Mouse (Mus musculus): ENCODE results near the gene Acp4. TPM values are rescaled to one million over a fixed set of nuclear protein-coding genes. Genes with fewer than 3 reads are reported as not detected.
"Not testable (repeated sequence)": the region's sequence is repeated elsewhere in the genome, so short reads cannot be mapped to it uniquely, and the experiment has no call there.

The Acp4 gene
- polyA plus RNA-seq, 1 experiment from 2014 or later = not detected

GRCm38 (mm10) chr7:44240712-44241111 is 16.5 kb downstream of the Acp4 start:
- H3K9me3 ChIP-seq (ENCODE audit: control insufficient read depth, low read length) = no peaks in the 10 kb centered on the region
- H3K27me3 ChIP-seq (ENCODE audit: control insufficient read depth, insufficient read depth, low read length) = no peaks in the 10 kb centered on the region
- 58% methylated on average over 1 of the region's 1 CpGs for WGBS
- H3K4me2 ChIP-seq (ENCODE audit: low read depth) = no peak overlapping the region
- DNase-seq (ENCODE audit: low spot score) = no peak
- H3K4me3 ChIP-seq (ENCODE audit: low read depth, low read length) = no peak overlapping the region
- H3K4me1 ChIP-seq (ENCODE audit: control insufficient read depth, insufficient read depth, low read length) = peaks cover 3% of the 10 kb centered on the region
- no peaks in the 10 kb centered on the region for H3K36me3 ChIP-seq (ENCODE audit: control insufficient read depth, insufficient read depth, low read length)
- ATAC-seq (ENCODE audit: insufficient read depth, low FRiP score, low TSS enrichment) = no peak
- H3K9ac ChIP-seq (ENCODE audit: low read length) = no peak overlapping the region
- no peak overlapping the region for H3K27ac ChIP-seq (ENCODE audit: low read depth, low read length)

- DNase-seq (ENCODE audit: low spot score) (no peak), ATAC-seq (ENCODE audit: insufficient read depth, low FRiP score, low TSS enrichment) (no peak)
- Histone ChIP-seq H3K36me3 (ENCODE audit: control insufficient read depth, insufficient read depth, low read length) (no peaks in the 10 kb centered on the region), H3K4me2 (ENCODE audit: low read depth) (no peak overlapping the region), H3K4me3 (ENCODE audit: low read depth, low read length) (no peak overlapping the region), H3K27ac (ENCODE audit: low read depth, low read length) (no peak overlapping the region), H3K9me3 (ENCODE audit: control insufficient read depth, low read length) (no peaks in the 10 kb centered on the region), H3K27me3 (ENCODE audit: control insufficient read depth, insufficient read depth, low read length) (no peaks in the 10 kb centered on the region), H3K4me1 (ENCODE audit: control insufficient read depth, insufficient read depth, low read length) (no peaks in the 10 kb centered on the region), H3K9ac (ENCODE audit: low read length) (no peak overlapping the region)
- WGBS = 55% methylated on average over 2 of the region's 2 CpGs
These were observed 17.3 kb downstream of the Acp4 start for GRCm38 (mm10) chr7:44239913-44240312.

- 88% methylated on average over 3 of the region's 3 CpGs for WGBS
- DNase-seq (ENCODE audit: low spot score) = no peak
- no peak within 1 kb of the TSS for H3K9ac ChIP-seq (ENCODE audit: low read length)
- H3K4me3 ChIP-seq (ENCODE audit: low read depth, low read length) = no peak within 1 kb of the TSS
- ATAC-seq (ENCODE audit: insufficient read depth, low FRiP score, low TSS enrichment) = no peak
- H3K27me3 ChIP-seq (ENCODE audit: control insufficient read depth, insufficient read depth, low read length) = no peaks in the 10 kb centered on the region
- no peaks in the 10 kb centered on the region for H3K36me3 ChIP-seq (ENCODE audit: control insufficient read depth, insufficient read depth, low read length)
- no peaks in the 10 kb centered on the region for H3K4me1 ChIP-seq (ENCODE audit: control insufficient read depth, insufficient read depth, low read length)
- H3K4me2 ChIP-seq (ENCODE audit: low read depth) = no peak within 1 kb of the TSS
- no peaks in the 10 kb centered on the region for H3K9me3 ChIP-seq (ENCODE audit: control insufficient read depth, low read length)
- no peak within 1 kb of the TSS for H3K27ac ChIP-seq (ENCODE audit: low read depth, low read length)
These were observed 21.3 kb downstream of the Acp4 start, which contains the start of gene Gm36864 for GRCm38 (mm10) chr7:44235909-44236308. TSS of gene Gm36864 (plus strand) at chr7:44236177.

- DNase-seq (ENCODE audit: low spot score) (no peak), ATAC-seq (ENCODE audit: insufficient read depth, low FRiP score, low TSS enrichment) (no peak)
- WGBS = 50% methylated on average over 1 of the region's 1 CpGs
- Histone ChIP-seq H3K27ac (ENCODE audit: low read depth, low read length) (no peak within 1 kb of the TSS), H3K9ac (ENCODE audit: low read length) (no peak within 1 kb of the TSS), H3K27me3 (ENCODE audit: control insufficient read depth, insufficient read depth, low read length) (no peaks in the 10 kb centered on the region), H3K4me1 (ENCODE audit: control insufficient read depth, insufficient read depth, low read length) (no peaks in the 10 kb centered on the region), H3K36me3 (ENCODE audit: control insufficient read depth, insufficient read depth, low read length) (no peaks in the 10 kb centered on the region), H3K4me2 (ENCODE audit: low read depth) (no peak within 1 kb of the TSS), H3K9me3 (ENCODE audit: control insufficient read depth, low read length) (no peaks in the 10 kb centered on the region), H3K4me3 (ENCODE audit: low read depth, low read length) (no peak within 1 kb of the TSS)
These were observed 32.1 kb downstream of the Acp4 start, which contains the start of gene Klk1 for GRCm38 (mm10) chr7:44225076-44225475. TSS of gene Klk1 (plus strand) at chr7:44225360.

- not testable (repeated sequence) for H3K4me3 ChIP-seq (ENCODE audit: low read depth, low read length); H3K9ac ChIP-seq (ENCODE audit: low read length); DNase-seq (ENCODE audit: low spot score); H3K36me3 ChIP-seq (ENCODE audit: control insufficient read depth, insufficient read depth, low read length); ATAC-seq (ENCODE audit: insufficient read depth, low FRiP score, low TSS enrichment); H3K9me3 ChIP-seq (ENCODE audit: control insufficient read depth, low read length); H3K27me3 ChIP-seq (ENCODE audit: control insufficient read depth, insufficient read depth, low read length); H3K4me2 ChIP-seq (ENCODE audit: low read depth); H3K4me1 ChIP-seq (ENCODE audit: control insufficient read depth, insufficient read depth, low read length); H3K27ac ChIP-seq (ENCODE audit: low read depth, low read length)
- 82% methylated on average over 6 of the region's 6 CpGs for WGBS
These were observed 34.8 kb downstream of the Acp4 start for GRCm38 (mm10) chr7:44222335-44222734.

GRCm38 (mm10) chr7:44221601-44222000 is 35.6 kb downstream of the Acp4 start:
- H3K4me3 ChIP-seq (ENCODE audit: low read depth, low read length); H3K9ac ChIP-seq (ENCODE audit: low read length); H3K27ac ChIP-seq (ENCODE audit: low read depth, low read length); H3K27me3 ChIP-seq (ENCODE audit: control insufficient read depth, insufficient read depth, low read length); H3K9me3 ChIP-seq (ENCODE audit: control insufficient read depth, low read length); H3K4me1 ChIP-seq (ENCODE audit: control insufficient read depth, insufficient read depth, low read length); ATAC-seq (ENCODE audit: insufficient read depth, low FRiP score, low TSS enrichment); DNase-seq (ENCODE audit: low spot score); H3K4me2 ChIP-seq (ENCODE audit: low read depth); H3K36me3 ChIP-seq (ENCODE audit: control insufficient read depth, insufficient read depth, low read length): not testable (repeated sequence)
- WGBS = 75% methylated on average over 8 of the region's 10 CpGs

- Histone ChIP-seq H3K9ac (ENCODE audit: low read length) (no peak within 1 kb of the TSS), H3K27me3 (ENCODE audit: control insufficient read depth, insufficient read depth, low read length) (no peaks in the 10 kb centered on the region), H3K4me3 (ENCODE audit: low read depth, low read length) (no peak within 1 kb of the TSS), H3K27ac (ENCODE audit: low read depth, low read length) (no peak within 1 kb of the TSS), H3K4me1 (ENCODE audit: control insufficient read depth, insufficient read depth, low read length) (no peaks in the 10 kb centered on the region), H3K36me3 (ENCODE audit: control insufficient read depth, insufficient read depth, low read length) (no peaks in the 10 kb centered on the region), H3K4me2 (ENCODE audit: low read depth) (no peak within 1 kb of the TSS), H3K9me3 (ENCODE audit: control insufficient read depth, low read length) (no peaks in the 10 kb centered on the region)
- no peak for ATAC-seq (ENCODE audit: insufficient read depth, low FRiP score, low TSS enrichment)
- no peak for DNase-seq (ENCODE audit: low spot score)
- 79% methylated on average over 1 of the region's 1 CpGs for WGBS
These were observed 41.5 kb downstream of the Acp4 start, which contains the start of gene Klk1b5 for GRCm38 (mm10) chr7:44215645-44216044. TSS of gene Klk1b5 (plus strand) at chr7:44215945.

- Histone ChIP-seq H3K4me2 (ENCODE audit: low read depth) (no peak overlapping the region), H3K27me3 (ENCODE audit: control insufficient read depth, insufficient read depth, low read length) (no peaks in the 10 kb centered on the region), H3K27ac (ENCODE audit: low read depth, low read length) (no peak overlapping the region), H3K9ac (ENCODE audit: low read length) (no peak overlapping the region), H3K4me3 (ENCODE audit: low read depth, low read length) (no peak overlapping the region), H3K36me3 (ENCODE audit: control insufficient read depth, insufficient read depth, low read length) (no peaks in the 10 kb centered on the region), H3K9me3 (ENCODE audit: control insufficient read depth, low read length) (no peaks in the 10 kb centered on the region), H3K4me1 (ENCODE audit: control insufficient read depth, insufficient read depth, low read length) (no peaks in the 10 kb centered on the region)
- DNase-seq (ENCODE audit: low spot score) (no peak), ATAC-seq (ENCODE audit: insufficient read depth, low FRiP score, low TSS enrichment) (no peak)
- 86% methylated on average over 3 of the region's 3 CpGs for WGBS
These were observed 48.9 kb downstream of the Acp4 start for GRCm38 (mm10) chr7:44208307-44208706.

- not testable (repeated sequence) for H3K4me3 ChIP-seq (ENCODE audit: low read depth, low read length); H3K4me1 ChIP-seq (ENCODE audit: control insufficient read depth, insufficient read depth, low read length); H3K9ac ChIP-seq (ENCODE audit: low read length); ATAC-seq (ENCODE audit: insufficient read depth, low FRiP score, low TSS enrichment); H3K4me2 ChIP-seq (ENCODE audit: low read depth); DNase-seq (ENCODE audit: low spot score); H3K36me3 ChIP-seq (ENCODE audit: control insufficient read depth, insufficient read depth, low read length); H3K9me3 ChIP-seq (ENCODE audit: control insufficient read depth, low read length); H3K27me3 ChIP-seq (ENCODE audit: control insufficient read depth, insufficient read depth, low read length); H3K27ac ChIP-seq (ENCODE audit: low read depth, low read length)
- WGBS = 45% methylated on average over 3 of the region's 3 CpGs
These were observed 50.0 kb downstream of the Acp4 start, which contains the start of gene Klk1b4 for GRCm38 (mm10) chr7:44207135-44207534. TSS of gene Klk1b4 (plus strand) at chr7:44207435.
